Mouse (Mus musculus) testis, adult 2 months (tissue): ENCODE results near the gene Prpf8.

ENCODE experiments used
- CTCF ChIP-seq: fragments of 200-500 bp; IDR thresholded peaks from 2 replicates; pipeline ENCODE4 v1.5.1; 2012; ENCODE audit warnings: low read depth, mild to moderate bottlenecking, inconsistent platforms, low read length, moderate library complexity; ENCODE audit not compliant: control insufficient read depth, insufficient read depth, insufficient replicate concordance
- POLR2A ChIP-seq: fragments of 200-500 bp; IDR thresholded peaks from 2 replicates; pipeline ENCODE4 v1.6.1; 2012; ENCODE audit warnings: low read depth, mild to moderate bottlenecking, inconsistent platforms, low read length, moderate library complexity; ENCODE audit not compliant: control insufficient read depth

DNA sequence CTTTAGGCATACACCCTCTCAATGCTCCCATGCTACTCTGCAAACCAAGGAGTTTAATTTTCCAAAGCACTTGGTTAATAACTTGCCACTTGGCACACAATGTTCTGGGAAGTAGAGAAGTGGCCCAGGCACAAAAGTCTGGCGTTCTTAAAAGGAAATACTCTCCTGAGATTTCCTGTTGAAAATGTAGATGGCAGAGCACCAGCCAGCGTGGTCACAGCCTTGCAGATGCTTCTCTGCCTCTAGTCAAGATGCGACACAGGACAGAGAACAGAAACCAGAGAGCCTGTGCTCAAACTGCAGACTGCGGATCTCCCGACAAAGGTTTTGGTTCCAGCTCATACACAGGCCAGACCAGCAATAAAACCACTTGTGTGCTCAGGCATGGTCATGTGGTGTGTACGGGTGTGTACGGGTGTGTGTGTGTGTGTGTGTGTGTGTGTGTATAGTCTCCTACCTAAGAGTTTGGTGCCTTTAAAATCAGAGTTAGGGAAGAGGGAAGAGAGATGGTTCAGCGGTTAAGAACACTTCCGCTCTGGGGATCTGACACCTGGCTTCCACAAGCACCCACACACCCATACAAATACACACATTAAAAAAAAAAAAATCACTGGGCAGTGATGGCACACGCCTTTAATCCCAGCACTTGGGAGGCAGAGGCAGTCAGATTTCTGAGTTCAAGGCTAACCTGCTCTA lies 31.4 kb upstream of the Prpf8 start:
- TF ChIP-seq CTCF (no peak), POLR2A (no peak)
